Mouse (Mus musculus) thymus, adult 2 months (tissue): ENCODE results near the gene Zranb1.

Experiments
- CTCF ChIP-seq: fragments of 200-500 bp; IDR thresholded peaks from 2 replicates; pipeline ENCODE4 v1.5.1; 2012; ENCODE audit warnings: mild to moderate bottlenecking, control low read depth, low read length, moderate library complexity, borderline replicate concordance; ENCODE audit not compliant: control insufficient read depth, poor library complexity, insufficient read depth; ENCODE audit errors: extremely low read depth
- POLR2A ChIP-seq: fragments of 200-500 bp; IDR thresholded peaks from 2 replicates; pipeline ENCODE4 v1.6.1; 2012; ENCODE audit warnings: mild to moderate bottlenecking, low read length, control low read depth, moderate library complexity; ENCODE audit not compliant: control insufficient read depth, poor library complexity, insufficient read depth; ENCODE audit errors: extremely low read depth

GRCm38 (mm10) chr7:132949968-132950367 is 19.0 kb downstream of the Zranb1 start:
- TF ChIP-seq POLR2A (no peak), CTCF (no peak)
